Mouse (Mus musculus) kidney, adult 2 months (tissue): ENCODE measurements around the gene Pvrig.

Experiments used
- CTCF ChIP-seq: fragments of 200-500 bp; conservative IDR thresholded peaks from 2 replicates; pipeline ENCODE4 v1.5.1; 2011; ENCODE audit warnings: low read depth, mild to moderate bottlenecking, control low read depth, low read length, moderate library complexity, mixed read lengths; ENCODE audit not compliant: insufficient read depth, insufficient read length
- POLR2A ChIP-seq: fragments of 200-500 bp; IDR thresholded peaks from one replicate; pipeline ENCODE4 v1.6.1; 2011; ENCODE audit warnings: low read depth, low read length, control low read depth

DNA sequence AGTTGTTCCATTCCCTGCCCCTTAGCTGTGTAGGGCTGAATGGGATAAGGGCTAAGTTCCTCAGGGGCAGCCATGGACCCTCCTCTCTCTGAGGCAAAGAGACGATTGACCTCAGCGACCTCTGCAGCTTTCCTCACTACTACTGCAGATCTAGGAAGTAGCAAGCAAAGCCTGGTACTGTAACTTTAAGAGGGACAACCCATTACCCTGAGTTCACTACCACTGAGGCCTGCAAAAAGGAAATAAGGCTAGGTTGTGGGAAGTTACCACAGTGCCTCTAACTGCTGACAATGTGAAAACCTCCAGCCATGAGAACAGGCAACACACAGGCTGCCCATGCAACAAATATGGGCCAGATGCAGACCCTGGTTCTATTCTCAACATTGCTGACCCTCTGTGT, at the start of gene Pvrig:
- TF ChIP-seq POLR2A (no peak), CTCF (no peak)
